Mouse (Mus musculus) stomach, postnatal 0 days (tissue): ENCODE results near the gene Sec1. TPM values are rescaled to one million over a fixed set of nuclear protein-coding genes. Genes with fewer than 3 reads are reported as not detected.

Source experiments
- ATAC-seq: fragments of 200-750 bp; cut with Nextera tagmentation; 2 replicates; pipeline ENCODE4 v1.8.0; 2017; ENCODE audit not compliant: low FRiP score, low TSS enrichment
- DNase-seq: peaks from one replicate; pipeline ENCODE4 v3.0.0-alpha.2; 2016; ENCODE audit warnings: low spot score
- H3K27ac ChIP-seq: fragments of 300-500 bp; sonication (generic); replicated peaks from 2 replicates; pipeline ENCODE4 v1.5.1; 2014; ENCODE audit warnings: mild to moderate bottlenecking, control low read depth
- H3K27me3 ChIP-seq: fragments of 300-500 bp; sonication (generic); 2 replicates; pipeline ENCODE4 v1.6.1; 2014; ENCODE audit warnings: low read length; ENCODE audit not compliant: control insufficient read depth, insufficient read depth
- H3K36me3 ChIP-seq: fragments of 300-500 bp; sonication (generic); 2 replicates; pipeline ENCODE4 v1.6.1; 2014; ENCODE audit warnings: low read length, mixed read lengths; ENCODE audit not compliant: control insufficient read depth, insufficient read depth
- H3K4me1 ChIP-seq: fragments of 300-500 bp; sonication (generic); replicated peaks from 2 replicates; pipeline ENCODE4 v1.6.1; 2014; ENCODE audit warnings: antibody characterized with exemption; ENCODE audit not compliant: control insufficient read depth, insufficient read depth
- H3K4me2 ChIP-seq: fragments of 300-500 bp; sonication (generic); replicated peaks from 2 replicates; pipeline ENCODE4 v1.6.1; 2014; ENCODE audit warnings: low read depth, mild to moderate bottlenecking, control low read depth, moderate library complexity
- H3K4me3 ChIP-seq: fragments of 300-500 bp; sonication (generic); 2 replicates; pipeline ENCODE4 v1.5.1; 2014; ENCODE audit warnings: low read depth, low read length, control low read depth
- H3K9ac ChIP-seq: fragments of 300-500 bp; sonication (generic); 2 replicates; pipeline ENCODE4 v1.6.1; 2014; ENCODE audit warnings: mild to moderate bottlenecking, low read length, control low read depth, mixed read lengths
- H3K9me3 ChIP-seq: fragments of 300-500 bp; sonication (generic); 2 replicates; pipeline ENCODE4 v1.6.1; 2016; ENCODE audit warnings: low read length; ENCODE audit not compliant: control insufficient read depth
- CTCF ChIP-seq: IDR thresholded peaks from 2 replicates; pipeline ENCODE4 v1.5.1; 2016; ENCODE audit warnings: antibody characterized with exemption, low read depth, mild to moderate bottlenecking, moderate library complexity
- EP300 ChIP-seq: optimal IDR thresholded peaks from 2 replicates; pipeline ENCODE3; 2016; ENCODE audit warnings: antibody characterized with exemption
- WGBS: fragments of 180-500 bp; shearing (Covaris S2); extraction: QIAGEN DNeasy Blood & Tissue Kit; methylation state at CpG from one replicate; pipeline ENCODE4 v1.1.7; 2014; 5-methylcytosine and 5-hydroxymethylcytosine counted together
- polyA plus RNA-seq: library from polyadenylated mRNA; unstranded; fragments of >200 nt; fragmentation: Nextera tagmentation; extraction: Ambion mirVana; gene quantifications from 2 replicates; pipeline ENCODE4 v1.2.1, GENCODE M21; 2015

Gene Sec1
- polyA plus RNA-seq, 1 experiment from 2014 or later, result 0.53 TPM

DNA sequence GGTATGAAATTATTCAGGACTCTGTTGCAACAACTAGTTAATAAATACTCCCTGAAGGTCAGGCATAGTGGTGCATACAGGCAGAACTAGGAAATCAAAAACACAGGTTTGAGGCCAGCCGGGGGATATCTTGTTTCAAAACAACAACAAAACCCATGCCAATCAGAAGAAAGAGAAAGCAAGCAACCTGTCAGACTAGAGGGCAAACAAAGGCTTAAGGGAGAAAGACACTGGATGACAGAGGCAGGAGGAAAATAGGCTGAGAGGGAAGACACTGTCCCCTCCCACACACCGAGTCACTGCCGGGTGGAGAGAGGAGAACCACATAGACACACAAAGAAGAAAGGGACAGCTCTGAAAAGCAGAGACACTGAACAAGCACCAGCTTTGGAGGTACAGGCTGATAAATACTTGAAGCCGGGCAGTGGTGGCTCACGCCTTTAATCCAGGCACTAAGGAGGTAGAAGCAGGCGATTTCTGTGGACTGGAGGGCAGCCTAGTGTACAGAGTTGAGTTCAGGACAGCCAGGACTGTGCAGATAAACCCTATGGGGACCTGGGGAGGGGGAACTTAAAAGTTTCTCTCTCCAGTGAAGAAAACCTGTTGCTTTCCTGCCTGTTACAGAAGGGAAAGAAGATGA lies 19.8 kb upstream of the Sec1 start:
- Histone ChIP-seq H3K4me1 (peaks cover 13% of the 10 kb centered on the region), H3K9ac (peak overlapping the region; percentile 87)

DNA sequence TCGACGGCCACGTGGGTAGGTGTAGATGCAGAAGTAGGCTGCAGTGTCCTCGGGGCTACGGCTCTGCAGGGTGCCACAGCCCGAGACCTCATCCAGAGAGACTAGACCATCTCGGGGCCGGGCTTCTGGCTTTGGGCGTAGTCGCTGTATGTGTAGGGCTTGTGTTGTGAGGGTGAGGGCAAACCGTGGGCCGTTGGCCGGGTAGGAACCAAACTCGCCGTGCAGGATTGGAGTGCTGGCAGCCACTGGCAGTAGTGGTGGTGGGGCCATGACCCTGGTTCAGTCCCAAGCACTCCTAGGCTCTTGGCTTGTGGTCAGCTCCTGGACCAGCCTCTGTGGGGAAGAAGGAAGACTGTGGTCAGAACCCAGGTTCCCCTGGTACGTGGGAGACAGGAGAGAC lies 19.2 kb upstream of the Sec1 start:
- peaks cover 17% of the 10 kb centered on the region for H3K4me1 ChIP-seq
- H3K9ac ChIP-seq, result peak overlapping the region; percentile 87; the same call in 1 of the 2 replicates
- ATAC-seq, result no peak
- TF ChIP-seq EP300 (no peak), CTCF (no peak)
- H3K36me3 ChIP-seq, result peaks cover 27% of the 10 kb centered on the region
- DNase-seq, result peak; percentile 41
- H3K27ac ChIP-seq, result peak overlapping the region; percentile 82
- H3K4me3 ChIP-seq, result peak overlapping the region; percentile 67; the same call in 1 of the 2 replicates
- no peaks in the 10 kb centered on the region for H3K9me3 ChIP-seq
- 80% methylated on average over 16 of the region's 16 CpGs for WGBS
- H3K4me2 ChIP-seq, result peak overlapping the region; percentile 91
- H3K27me3 ChIP-seq, result no peaks in the 10 kb centered on the region

More for the DNA sequence above, 19.8 kb upstream of the Sec1 start:
- WGBS, result 58% methylated on average over 6 of the region's 6 CpGs
- Histone ChIP-seq H3K4me2 (peak overlapping the region; percentile 91), H3K27ac (peak overlapping the region; percentile 82), H3K27me3 (no peaks in the 10 kb centered on the region), H3K9me3 (no peaks in the 10 kb centered on the region), H3K4me3 (peak overlapping the region; percentile 67), H3K36me3 (peaks cover 27% of the 10 kb centered on the region)
- TF ChIP-seq EP300 (no peak), CTCF (no peak)
- ATAC-seq (no peak), DNase-seq (peak; percentile 17)

DNA sequence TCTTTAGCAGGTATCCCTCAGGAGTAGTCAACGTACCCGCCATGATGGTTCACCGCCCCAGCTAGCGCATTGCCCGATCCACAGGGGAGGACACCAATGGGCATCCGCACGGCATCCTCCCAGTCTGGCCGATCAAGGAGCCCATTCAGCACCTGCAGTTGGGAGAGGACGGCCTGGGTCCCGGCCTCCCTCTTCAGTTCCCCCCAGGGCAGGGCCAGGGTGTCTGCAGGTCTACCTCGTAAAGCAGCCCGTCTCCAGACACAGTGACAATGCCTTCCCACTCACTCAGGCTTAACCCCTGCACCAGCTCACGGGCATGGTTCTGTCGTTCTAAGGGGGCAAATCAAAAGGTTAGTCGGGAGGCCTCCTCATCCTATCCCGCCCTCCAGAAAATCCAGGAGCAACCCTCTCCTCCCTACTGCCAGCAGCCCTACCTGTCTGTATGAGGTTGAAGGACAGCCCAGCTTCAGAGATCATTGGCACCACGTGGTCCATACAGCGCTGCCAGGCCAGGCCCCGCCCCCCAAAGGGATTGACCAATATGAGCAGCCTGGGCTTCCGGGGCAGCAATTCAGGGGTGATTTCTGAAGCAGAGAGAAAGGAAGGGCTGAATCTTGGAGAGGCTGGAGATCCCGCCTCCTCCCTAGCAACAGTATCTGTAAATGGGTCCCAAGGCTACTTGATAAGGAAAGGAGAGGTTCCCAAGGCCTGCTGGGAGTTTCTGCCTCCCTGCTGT lies 18.0 kb upstream of the Sec1 start:
- H3K36me3 ChIP-seq, result peaks cover 27% of the 10 kb centered on the region
- H3K27ac ChIP-seq, result no peak overlapping the region; the same call in 1 of the 2 replicates
- H3K27me3 ChIP-seq, result no peaks in the 10 kb centered on the region
- ATAC-seq (peak; percentile 57), DNase-seq (peak; percentile 94)
- no peaks in the 10 kb centered on the region for H3K9me3 ChIP-seq
- H3K4me2 ChIP-seq, result no peak overlapping the region
- TF ChIP-seq CTCF (no peak), EP300 (no peak)
- WGBS, result 78% methylated on average over 19 of the region's 21 CpGs
- no peak overlapping the region for H3K4me3 ChIP-seq
- H3K4me1 ChIP-seq, result peaks cover 20% of the 10 kb centered on the region
- no peak overlapping the region for H3K9ac ChIP-seq

DNA sequence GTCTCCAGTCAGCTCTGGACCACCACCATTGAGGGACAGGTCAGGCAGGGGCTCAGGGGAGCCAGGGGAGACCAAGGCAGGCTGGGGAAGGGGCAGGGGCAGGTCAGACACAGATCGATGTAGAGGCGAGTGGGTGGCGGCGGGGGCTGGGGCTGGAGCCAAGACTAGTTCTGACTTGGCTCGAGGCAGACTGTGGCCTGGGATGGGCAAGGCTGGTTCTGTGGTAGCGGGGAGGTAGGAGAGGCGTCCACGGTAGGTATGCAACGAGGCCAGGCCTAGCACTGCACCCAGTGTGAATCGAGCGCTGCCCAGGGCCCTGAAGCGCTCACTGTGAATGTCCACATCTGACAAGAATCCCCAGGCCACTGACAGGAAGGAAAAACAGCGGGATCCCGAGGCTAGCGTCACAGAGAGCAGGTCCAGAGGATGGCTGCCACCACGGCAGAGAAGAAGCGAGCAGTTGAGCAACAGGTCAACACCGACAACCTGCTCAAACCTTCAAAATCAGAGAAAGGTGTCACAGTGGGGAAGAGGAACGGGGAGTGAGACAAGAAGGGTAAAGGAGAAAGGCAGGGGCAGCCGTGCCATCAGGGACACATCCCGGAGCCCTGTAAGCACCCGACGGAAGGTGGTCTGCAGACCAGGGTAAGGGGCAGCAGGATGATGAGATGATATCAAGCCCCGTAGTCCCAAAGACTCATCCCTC lies 17.3 kb upstream of the Sec1 start:
- peaks cover 19% of the 10 kb centered on the region for H3K4me1 ChIP-seq
- no peaks in the 10 kb centered on the region for H3K9me3 ChIP-seq
- TF ChIP-seq CTCF, result no peak
- TF ChIP-seq EP300, result no peak
- H3K9ac ChIP-seq, result no peak overlapping the region
- H3K4me3 ChIP-seq, result no peak overlapping the region
- ATAC-seq, result no peak
- H3K4me2 ChIP-seq, result no peak overlapping the region
- WGBS, result 88% methylated on average over 23 of the region's 24 CpGs
- no peaks in the 10 kb centered on the region for H3K27me3 ChIP-seq
- no peak for DNase-seq
- no peak overlapping the region for H3K27ac ChIP-seq
- H3K36me3 ChIP-seq, result peaks cover 27% of the 10 kb centered on the region

DNA sequence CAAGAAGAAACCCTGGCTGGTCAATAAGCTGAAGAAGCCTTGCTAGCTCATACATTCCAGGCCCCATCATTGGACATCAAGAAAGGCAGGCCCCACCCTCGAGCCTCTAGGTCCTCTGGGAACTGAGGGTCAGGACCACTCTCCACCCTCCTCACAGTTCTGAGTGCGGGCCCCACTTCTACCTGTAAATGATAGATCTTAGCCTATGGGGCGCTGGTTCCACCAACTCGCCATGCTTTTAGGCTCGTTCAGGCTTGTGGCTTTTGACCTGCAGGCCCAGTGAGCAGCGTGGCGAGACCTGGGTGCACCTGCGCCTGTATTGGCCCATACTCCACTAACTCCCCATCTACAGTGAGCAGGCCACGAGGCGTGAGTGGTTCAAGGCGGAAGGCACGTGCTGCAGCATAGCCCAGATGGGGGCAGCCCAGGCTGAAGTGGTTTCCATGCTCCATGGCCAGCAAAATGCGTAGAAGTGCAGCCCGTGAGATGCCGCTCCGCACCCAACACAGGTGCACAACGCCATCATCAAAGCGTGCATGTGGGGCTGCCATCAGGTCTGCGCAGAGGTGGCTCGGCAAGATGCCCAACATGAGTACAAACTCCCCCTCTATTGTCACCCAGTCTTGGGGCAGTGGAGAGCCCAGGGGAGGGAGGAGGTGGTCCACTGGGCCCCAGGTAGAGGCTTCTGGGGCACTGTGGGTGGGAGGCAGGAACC lies 16.4 kb upstream of the Sec1 start:
- H3K9me3 ChIP-seq, result no peaks in the 10 kb centered on the region
- TF ChIP-seq EP300, result no peak
- TF ChIP-seq CTCF, result no peak
- 85% methylated on average over 20 of the region's 20 CpGs for WGBS
- ATAC-seq (no peak), DNase-seq (peak; percentile 14)
- H3K27me3 ChIP-seq, result no peaks in the 10 kb centered on the region
- H3K9ac ChIP-seq, result no peak overlapping the region
- H3K4me1 ChIP-seq, result peaks cover 13% of the 10 kb centered on the region; the same call in 1 of the 2 replicates
- peaks cover 27% of the 10 kb centered on the region for H3K36me3 ChIP-seq
- no peak overlapping the region for H3K27ac ChIP-seq
- H3K4me2 ChIP-seq, result no peak overlapping the region
- H3K4me3 ChIP-seq, result no peak overlapping the region
